Mouse (Mus musculus) embryo, embryonic 11 days (tissue): ENCODE data around the gene Sema3a.

Experiments
- DNase-seq: peaks from one replicate; pipeline ENCODE4 v3.0.0-alpha.2; 2015

The Sema3a gene

GRCm38 (mm10) chr5:13327281-13327680 is 202.1 kb downstream of the Sema3a start:
- peak; percentile 32 for DNase-seq

GRCm38 (mm10) chr5:13331412-13331811 is 206.2 kb downstream of the Sema3a start:
- DNase-seq = peak; percentile 44

- DNase-seq = no peak
Observed at GRCm38 (mm10) chr5:13337665-13338064, 212.5 kb downstream of the Sema3a start.

- DNase-seq = no peak
Observed at GRCm38 (mm10) chr5:13347068-13347467, 221.9 kb downstream of the Sema3a start.

- no peak for DNase-seq
Observed at GRCm38 (mm10) chr5:13351611-13352010, 226.4 kb downstream of the Sema3a start.

GRCm38 (mm10) chr5:13352995-13353394 is 227.8 kb downstream of the Sema3a start:
- no peak for DNase-seq

GRCm38 (mm10) chr5:13353539-13353938 is 228.3 kb downstream of the Sema3a start:
- no peak for DNase-seq

GRCm38 (mm10) chr5:13354913-13355312 is 229.7 kb downstream of the Sema3a start:
- no peak for DNase-seq

- peak; percentile 36 for DNase-seq
Observed at GRCm38 (mm10) chr5:13358770-13359169, 233.6 kb downstream of the Sema3a start.

GRCm38 (mm10) chr5:13360711-13361110 is 235.5 kb downstream of the Sema3a start:
- DNase-seq = peak; percentile 37

- DNase-seq = no peak
Observed at GRCm38 (mm10) chr5:13365108-13365507, 239.9 kb downstream of the Sema3a start.

- no peak for DNase-seq
Observed at GRCm38 (mm10) chr5:13379223-13379622, 254.0 kb downstream of the Sema3a start.

- no peak for DNase-seq
Observed at GRCm38 (mm10) chr5:13384047-13384446, 258.8 kb downstream of the Sema3a start.

- no peak for DNase-seq
Observed at GRCm38 (mm10) chr5:13384714-13385113, 259.5 kb downstream of the Sema3a start.

- no peak for DNase-seq
Observed at GRCm38 (mm10) chr5:13386603-13387002, 261.4 kb downstream of the Sema3a start.

GRCm38 (mm10) chr5:13387679-13388078 is 262.5 kb downstream of the Sema3a start:
- no peak for DNase-seq

- DNase-seq = no peak
Observed at GRCm38 (mm10) chr5:13389995-13390394, 264.8 kb downstream of the Sema3a start.

GRCm38 (mm10) chr5:13405432-13405831 is 280.2 kb downstream of the Sema3a start:
- DNase-seq = peak; percentile 64

- DNase-seq = no peak
Observed at GRCm38 (mm10) chr5:13406131-13406530, 280.9 kb downstream of the Sema3a start.

GRCm38 (mm10) chr5:13411920-13412319 is 286.7 kb downstream of the Sema3a start:
- DNase-seq = no peak

- no peak for DNase-seq
Observed at GRCm38 (mm10) chr5:13413915-13414525, 288.8 kb downstream of the Sema3a start.

- no peak for DNase-seq
Observed at GRCm38 (mm10) chr5:13416960-13417710, 291.9 kb downstream of the Sema3a start.

GRCm38 (mm10) chr5:13421276-13421925 is 296.2 kb downstream of the Sema3a start:
- no peak for DNase-seq

- DNase-seq = no peak
Observed at GRCm38 (mm10) chr5:13428702-13429101, 303.5 kb downstream of the Sema3a start.
